Mouse (Mus musculus): Measurements from ENCODE around the gene Tnxb.

GRCm38 (mm10) chr17:34680621-34681020, 10.3 kb downstream of the Tnxb start:
- TF ChIP-seq NANOG (IDR thresholded peaks at IDR 0.05; ENCODE audit: borderline replicate concordance, low read length) (no peak), CTCF (conservative IDR thresholded peaks at IDR 0.05; ENCODE audit: low read length) (no peak)

Data from E14TG2a.4 (cell line).